Mouse (Mus musculus) CH12.LX (cell line): ENCODE data around the gene Smc4. TPM values are rescaled to one million over a fixed set of nuclear protein-coding genes. Genes with fewer than 3 reads are reported as not detected.

Experiments
- DNase-seq: peaks from one replicate; pipeline ENCODE4 v3.0.0-alpha.2; 2013; ENCODE audit errors: extremely low read depth
- H3K27ac ChIP-seq: 2 replicates; pipeline ENCODE4 v1.5.1; 2012; ENCODE audit warnings: low read depth, mild to moderate bottlenecking, control low read depth, moderate library complexity; ENCODE audit not compliant: insufficient read depth
- H3K27me3 ChIP-seq: replicated peaks from 2 replicates; pipeline ENCODE3; 2012; ENCODE audit warnings: inconsistent platforms
- H3K36me3 ChIP-seq, 2 experiments: replicated peaks in 1 of 2; 2 replicates each; pipeline versions ENCODE3 to v1.6.1; 2012; ENCODE audit warnings: inconsistent platforms in 1 of 2, low read length in 1 of 2, mild to moderate bottlenecking in 1 of 2, mixed read lengths in 1 of 2, moderate library complexity in 1 of 2; ENCODE audit not compliant: control insufficient read depth in 1 of 2, insufficient read depth in 1 of 2
- H3K4me1 ChIP-seq, 2 experiments: 2 replicates each; pipeline ENCODE4 v1.6.1; 2012; ENCODE audit warnings: inconsistent platforms in 1 of 2, moderate library complexity in 1 of 2; ENCODE audit not compliant: insufficient read depth in 2 of 2, control insufficient read depth in 1 of 2
- H3K4me2 ChIP-seq: 2 replicates; pipeline ENCODE4 v1.6.1; 2012; ENCODE audit warnings: low read depth, mild to moderate bottlenecking, control low read depth; ENCODE audit not compliant: poor library complexity, insufficient read depth, severe bottlenecking
- H3K4me3 ChIP-seq, 3 experiments: fragments of 150-350 bp in 1 of 3; sonication (generic) in 1 of 3; replicated peaks in 1 of 3; 2 replicates each; pipeline versions ENCODE3 to v1.5.1; 2011 to 2012; ENCODE audit warnings: low read depth in 2 of 3, low read length in 2 of 3, mild to moderate bottlenecking in 2 of 3, moderate library complexity in 2 of 3, control low read depth in 1 of 3, improper control_type of control experiment in 1 of 3, inconsistent platforms in 1 of 3, mixed read lengths in 1 of 3; ENCODE audit not compliant: poor library complexity in 1 of 3
- H3K79me2 ChIP-seq: replicated peaks from 2 replicates; pipeline ENCODE4 v1.6.1; 2012; ENCODE audit warnings: mild to moderate bottlenecking, moderate library complexity; ENCODE audit not compliant: control insufficient read depth, poor library complexity, insufficient read depth, severe bottlenecking; ENCODE audit errors: extremely low read depth
- H3K9ac ChIP-seq: 2 replicates; pipeline ENCODE4 v1.6.1; 2012; ENCODE audit warnings: low read depth, mild to moderate bottlenecking, control low read depth, moderate library complexity; ENCODE audit not compliant: insufficient read depth
- H3K9me3 ChIP-seq: replicated peaks from 2 replicates; pipeline ENCODE3; 2012; ENCODE audit warnings: low read length, inconsistent platforms, mixed read lengths
- BHLHE40 ChIP-seq: IDR thresholded peaks from 2 replicates; pipeline ENCODE4 v1.6.1; 2011; ENCODE audit warnings: mild to moderate bottlenecking, low read depth, low read length, improper control_type of control experiment
- CTCF ChIP-seq, 2 experiments: IDR thresholded peaks in 1 of 2; conservative IDR thresholded peaks in 1 of 2; 2 replicates each; pipeline ENCODE4 v1.5.1; 2011 to 2012; ENCODE audit warnings: low read depth in 2 of 2, low read length in 2 of 2, improper control_type of control experiment in 1 of 2, inconsistent platforms in 1 of 2, mild to moderate bottlenecking in 1 of 2, moderate library complexity in 1 of 2
- E2F4 ChIP-seq: IDR thresholded peaks from 2 replicates; pipeline ENCODE4 v1.6.1; 2011; ENCODE audit warnings: low read depth, low read length, improper control_type of control experiment; ENCODE audit not compliant: insufficient replicate concordance
- ETS1 ChIP-seq: conservative IDR thresholded peaks from 2 replicates; pipeline ENCODE4 v1.6.1; 2012; ENCODE audit warnings: low read depth, mild to moderate bottlenecking, inconsistent platforms, low read length, improper control_type of control experiment, moderate library complexity
- HCFC1 ChIP-seq: IDR thresholded peaks from 2 replicates; pipeline ENCODE4 v1.6.1; 2012; ENCODE audit warnings: low read depth, mild to moderate bottlenecking, inconsistent platforms, low read length, improper control_type of control experiment
- IRF4 ChIP-seq: IDR thresholded peaks from 2 replicates; pipeline ENCODE4 v1.6.1; 2014; ENCODE audit warnings: low read depth, mild to moderate bottlenecking, inconsistent platforms, low read length, improper control_type of control experiment
- JUND ChIP-seq: conservative IDR thresholded peaks from 2 replicates; pipeline ENCODE4 v1.6.1; 2011; ENCODE audit warnings: low read depth, low read length, improper control_type of control experiment
- MEF2A ChIP-seq: IDR thresholded peaks from 2 replicates; pipeline ENCODE4 v1.6.1; 2014; ENCODE audit warnings: low read depth, mild to moderate bottlenecking, inconsistent platforms, low read length, improper control_type of control experiment, borderline replicate concordance
- MYC ChIP-seq: IDR thresholded peaks from 2 replicates; pipeline ENCODE4 v1.6.1; 2011; ENCODE audit warnings: low read depth, mild to moderate bottlenecking, improper control_type of control experiment, low read length
- PAX5 ChIP-seq: IDR thresholded peaks from 2 replicates; pipeline ENCODE4 v1.6.1; 2012; ENCODE audit warnings: low read length, inconsistent platforms, mixed read lengths
- RAD21 ChIP-seq: IDR thresholded peaks from 2 replicates; pipeline ENCODE4 v1.6.1; 2011; ENCODE audit warnings: low read depth, mild to moderate bottlenecking, low read length, improper control_type of control experiment, moderate library complexity
- SIN3A ChIP-seq: IDR thresholded peaks from 2 replicates; pipeline ENCODE4 v1.6.1; 2012; ENCODE audit warnings: low read length, improper control_type of control experiment, inconsistent platforms
- SMC3 ChIP-seq: IDR thresholded peaks from 2 replicates; pipeline ENCODE4 v1.6.1; 2011; ENCODE audit warnings: low read depth, low read length, improper control_type of control experiment
- UBTF ChIP-seq: IDR thresholded peaks from 2 replicates; pipeline ENCODE4 v1.6.1; 2012; ENCODE audit warnings: low read depth, mild to moderate bottlenecking, inconsistent platforms, low read length, improper control_type of control experiment, moderate library complexity
- ZC3H11A ChIP-seq: IDR thresholded peaks from 2 replicates; pipeline ENCODE4 v1.6.1; 2012; ENCODE audit warnings: low read depth, mild to moderate bottlenecking, inconsistent platforms, low read length, improper control_type of control experiment
- dilution Hi-C: fragments of 300-500 bp; cut with MboI; formaldehyde crosslinking; loops from 2 replicates; pipeline ENCODE4 v1.14.3; 2020; ENCODE audit warnings: low sequenced_read_pairs; ENCODE audit not compliant: extremely low pct_unique_long_range_greater_than_20kb, extremely low pct_ligation_motif_present
- in situ Hi-C: fragments of 300-500 bp; cut with MboI; formaldehyde crosslinking; loops from 3 replicates; pipeline ENCODE4 v1.14.3; 2019; ENCODE audit warnings: low sequenced_read_pairs, low pct_ligation_motif_present, low pct_unique_long_range_greater_than_20kb, mixed read lengths
- polyA plus RNA-seq: library from polyadenylated mRNA; unstranded; fragments of >175 nt; gene quantifications from 2 replicates; pipeline ENCODE4 v1.2.1, GENCODE M21; 2012; ENCODE audit warnings: low read depth; ENCODE audit not compliant: insufficient read length
- total RNA-seq, 2 experiments: library from RNA; depleted of rRNA; stranded (reverse); fragments of 300-350 nt in 1 of 2; fragments of >200 nt in 1 of 2; gene quantifications; 2 replicates each; pipeline ENCODE4 v1.2.3; 2012 to 2014

Gene Smc4
- total and polyA plus RNA-seq, 3 experiments = 57.2 to 140 (median 116) TPM

DNA sequence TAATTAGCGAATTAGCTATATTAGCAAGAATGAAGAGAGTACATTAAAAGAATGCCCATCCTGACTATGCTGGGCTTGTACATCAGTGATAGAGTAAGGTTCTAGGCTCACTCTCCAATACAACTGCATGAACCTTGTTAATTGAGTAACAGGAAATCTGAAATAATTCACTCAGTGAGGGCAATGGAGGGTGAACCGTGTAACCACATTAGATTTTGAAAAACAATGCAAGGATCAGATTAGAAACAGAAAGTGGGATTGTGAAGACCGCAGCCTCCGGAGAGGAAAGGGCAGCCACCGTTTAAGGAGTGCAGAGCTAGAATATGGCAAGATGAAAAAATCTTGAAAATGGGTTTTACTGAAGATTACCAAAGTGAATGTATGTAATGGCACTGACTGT is 36.8 kb downstream of the Smc4 start:
- DNase-seq = peak; percentile 41
- dilution Hi-C loops = no loop called here

GRCm38 (mm10) chr3:69044167-69044591 is 39.6 kb downstream of the Smc4 start:
- TF ChIP-seq JUND (no peak), UBTF (peak; percentile 85), HCFC1 (no peak), BHLHE40 (no peak), CTCF (conservative IDR thresholded peaks at IDR 0.05 in 1 of 2, IDR thresholded peaks at IDR 0.05 in 1 of 2; ENCODE audit: low read depth in 2 of 2, low read length in 2 of 2) (no peak), ZC3H11A (no peak), SIN3A (peak; percentile 51), E2F4 (no peak), PAX5 (no peak), MEF2A (0 out of 2 replicates have a peak, but pooled peaks have one; percentile 22), SMC3 (no peak), RAD21 (no peak), ETS1 (no peak), MYC (peak; percentile 61)
- TF ChIP-seq, all 38 proteins: peak for 4
- Histone ChIP-seq H3K36me3 (peaks cover 3 to 8% of the 10 kb centered on the region in 2 experiments), H3K27ac (no peak overlapping the region), H3K9ac (peak overlapping the region; percentile 31), H3K4me2 (0 out of 2 replicates have a peak overlapping the region, but pooled peaks have one; percentile 63), H3K27me3 (no peaks in the 10 kb centered on the region), H3K79me2 (peaks cover 24% of the 10 kb centered on the region), H3K4me1 (peaks cover 0 to 13% of the 10 kb centered on the region in 2 experiments; a peak in 2 of 4 replicates), H3K4me3 (peak overlapping the region; percentile 66 to 93 (median 84)), H3K9me3 (peaks cover 3% of the 10 kb centered on the region)
- peak; percentile 42 for DNase-seq
- dilution Hi-C loops = no loop called here
- in situ Hi-C loops = no loop called here

More for the DNA sequence above, 36.8 kb downstream of the Smc4 start:
- peaks cover 6 to 20% of the 10 kb centered on the region in 2 experiments for H3K36me3 ChIP-seq
- H3K9ac ChIP-seq = peak overlapping the region; percentile 50
- H3K4me3 ChIP-seq = peak overlapping the region; percentile 13 to 50 (median 46)
- H3K27ac ChIP-seq = no peak overlapping the region
- peak overlapping the region; percentile 81 for H3K4me2 ChIP-seq
- H3K27me3 ChIP-seq = no peaks in the 10 kb centered on the region
- peaks cover 27% of the 10 kb centered on the region for H3K79me2 ChIP-seq
- H3K4me1 ChIP-seq = peaks cover 0 to 17% of the 10 kb centered on the region in 2 experiments; a peak in 2 of 4 replicates
- in situ Hi-C loops = no loop called here
- peaks cover 3% of the 10 kb centered on the region for H3K9me3 ChIP-seq
- TF ChIP-seq SIN3A (no peak), PAX5 (no peak), IRF4 (0 out of 2 replicates have a peak, but pooled peaks have one; percentile 20), MEF2A (0 out of 2 replicates have a peak, but pooled peaks have one; percentile 9)
- TF ChIP-seq, all 38 proteins: peak for 2
